Comparison of ENCODE assay signal across 13 mouse cellular contexts in the genomic region with DNA sequence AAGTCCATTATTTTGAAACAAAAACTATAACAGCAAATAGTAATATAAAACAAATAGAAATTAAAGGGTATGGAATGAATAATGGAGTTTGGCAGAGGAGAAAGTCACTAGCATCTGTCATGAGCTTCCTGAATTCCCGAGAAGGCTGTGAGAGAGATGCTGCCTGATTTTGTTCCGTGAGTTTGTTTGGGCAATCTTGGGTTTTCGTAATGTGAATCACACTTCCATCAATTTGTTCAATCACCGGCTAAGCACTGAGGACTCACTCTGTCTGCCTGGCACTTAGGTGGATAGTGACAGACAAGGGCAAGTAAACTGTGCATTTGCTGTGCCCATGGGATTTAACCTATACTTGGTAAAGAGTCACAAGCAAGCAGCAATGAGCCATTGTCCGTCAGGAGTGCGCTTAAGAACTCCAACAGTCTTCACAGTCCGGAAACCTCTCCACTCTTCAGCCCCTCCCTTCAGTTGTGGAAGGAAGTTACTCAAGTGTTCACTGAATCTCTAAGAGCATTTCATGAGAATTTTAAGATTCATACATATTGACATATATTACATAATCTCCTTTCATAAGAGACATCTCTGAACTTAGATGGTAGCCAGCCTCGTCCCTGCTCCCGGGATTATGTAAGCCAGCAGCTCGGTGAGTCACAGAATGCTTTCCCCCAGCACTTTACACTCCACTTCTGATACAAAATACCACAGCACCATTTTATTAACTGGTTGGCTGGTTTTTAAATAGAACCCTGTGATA. TPM values are rescaled to one million over a fixed set of nuclear protein-coding genes. Genes with fewer than 3 reads are reported as not detected.
DNase-seq lines count a peak whose midpoint lies in the region; ATAC-seq and TF ChIP-seq lines count a peak whose summit lies in the region.
"Had no signal": no experiment of that assay in that cellular context is flagged by ENCODE, and none has a peak within 500 bp of the region (broad histone marks: within the 10 kb centered on the region; RNA-seq: fewer than 3 reads in every experiment).

No protein-coding gene starts in this region.

- H3K9me3 ChIP-seq in intestine, postnatal 0 days (ENCODE audit: control insufficient read depth) = 0 out of 2 replicates have a peak, but pooled peaks cover 2% of the 10 kb centered on the region
- H3K9me3 ChIP-seq: embryonic facial prominence, embryonic 15.5 days had no signal

- 76% methylated on average over 10 of the region's 10 CpGs for WGBS in intestine, postnatal 0 days

- no peak overlapping the region for H3K4me2 ChIP-seq in intestine, postnatal 0 days (replicated peaks; ENCODE audit: low read depth)
- H3K4me2 ChIP-seq: embryonic facial prominence, embryonic 15.5 days; heart, embryonic 13.5 days; hindbrain, embryonic 12.5 days had no signal

- H3K4me3 ChIP-seq in intestine, postnatal 0 days (ENCODE audit: low read depth, low read length) = no peak overlapping the region
- H3K4me3 ChIP-seq: embryonic facial prominence, embryonic 15.5 days; heart, embryonic 13.5 days; hindbrain, embryonic 12.5 days; megakaryocyte, embryonic 14.5 days had no signal

- H3K9ac ChIP-seq in intestine, postnatal 0 days (ENCODE audit: low read depth, low read length) = no peak overlapping the region
- H3K9ac ChIP-seq: embryonic facial prominence, embryonic 15.5 days; heart, embryonic 13.5 days; hindbrain, embryonic 12.5 days had no signal

- no peak overlapping the region for H3K27ac ChIP-seq in intestine, postnatal 0 days (ENCODE audit: low read depth, low read length)
- H3K27ac ChIP-seq: embryonic facial prominence, embryonic 15.5 days; heart, embryonic 13.5 days; hindbrain, embryonic 12.5 days had no signal

- no peak for TF ChIP-seq CTCF in intestine, postnatal 0 days (IDR thresholded peaks at IDR 0.05; ENCODE audit: low read depth)

- peaks cover 8% of the 10 kb centered on the region for H3K4me1 ChIP-seq in intestine, postnatal 0 days (replicated peaks; ENCODE audit: control insufficient read depth, insufficient read depth, low read length)
- H3K4me1 ChIP-seq: embryonic facial prominence, embryonic 15.5 days; hindbrain, embryonic 12.5 days had no signal

- intact Hi-C loops in heart, postnatal 14 days (cut with DNase I) = no loop called here

- H3K36me3 ChIP-seq in intestine, postnatal 0 days (ENCODE audit: control insufficient read depth, insufficient read depth) = no peaks in the 10 kb centered on the region

- no peak for DNase-seq in frontal cortex, postnatal 25 days (ENCODE audit: low spot score in 2 of 2)
- peak; percentile 72 for DNase-seq in 416B (ENCODE audit: low read depth)
- peak; percentile 85 for DNase-seq in brain, adult 2 months (ENCODE audit: low read depth, low spot score)
- DNase-seq in lung, postnatal 25 days (ENCODE audit: low spot score) = peak; percentile 56
- DNase-seq in urinary bladder, adult 18-20 months (ENCODE audit: low spot score in 2 of 2) = no peak
- no peak for DNase-seq in heart, postnatal 14 days
- DNase-seq: cerebellum, adult 11-12 months had no signal

- H3K27me3 ChIP-seq in intestine, postnatal 0 days (replicated peaks; ENCODE audit: control insufficient read depth, insufficient read depth, low read length) = no peaks in the 10 kb centered on the region
- H3K27me3 ChIP-seq: embryonic facial prominence, embryonic 15.5 days; heart, embryonic 13.5 days; hindbrain, embryonic 12.5 days; megakaryocyte, embryonic 14.5 days had no signal

- peak; percentile 94 for ATAC-seq in frontal cortex, adult (ENCODE audit: low TSS enrichment)
- no peak for ATAC-seq in intestine, postnatal 0 days

RNA-seq across cellular contexts. Expression of a gene that starts 13.6 kb away (rescaled TPM):
- total RNA-seq in heart, postnatal 14 days (2021) = 10 to 100 TPM; 11.4 to 13.0 TPM
- polyA plus RNA-seq in intestine, postnatal 0 days (2015; fragmentation: Nextera tagmentation; extraction: Ambion mirVana) = 15.2 and 17.1 TPM in 2 replicates

RNA-seq across cellular contexts. Expression of a gene that starts 13.9 kb away (rescaled TPM):
- total RNA-seq in heart, postnatal 14 days (2021) = 10 to 100 TPM; 12.0 to 12.4 TPM
- polyA plus RNA-seq in intestine, postnatal 0 days (2015; fragmentation: Nextera tagmentation; extraction: Ambion mirVana) = 12.1 and 13.2 TPM in 2 replicates

Comparison
In these comparisons a context has a peak if more than half of its experiments do, and no peak if none do; other contexts are left out.
1. DNase-seq: peak in 416B (single experiment), brain, adult 2 months (single experiment) and lung, postnatal 25 days (single experiment); none in frontal cortex, postnatal 25 days (0 of 2), urinary bladder, adult 18-20 months (0 of 2) and heart, postnatal 14 days (0 of 2).